Mouse (Mus musculus): ENCODE data around the gene Adarb1. TPM values are rescaled to one million over a fixed set of nuclear protein-coding genes. Genes with fewer than 3 reads are reported as not detected.

Gene Adarb1
- polyA plus RNA-seq, 1 experiment from 2014 or later = 20.6 TPM

- Histone ChIP-seq H3K36me3 (ENCODE audit: control insufficient read depth, insufficient read depth, low read length) (peaks cover 7% of the 10 kb centered on the region; the same call in 1 of the 2 replicates), H3K9me3 (ENCODE audit: control insufficient read depth, low read length) (no peaks in the 10 kb centered on the region), H3K4me1 (ENCODE audit: control insufficient read depth, insufficient read depth, low read depth, low read length) (peaks cover 13% of the 10 kb centered on the region), H3K27ac (ENCODE audit: low read depth, low read length) (peak within 1 kb of the TSS; percentile 93), H3K9ac (ENCODE audit: low read depth, low read length) (peak within 1 kb of the TSS; percentile 86), H3K4me2 (ENCODE audit: low read length) (peak within 1 kb of the TSS; percentile 89), H3K4me3 (ENCODE audit: low read length) (peak within 1 kb of the TSS; percentile 88), H3K27me3 (replicated peaks; ENCODE audit: control insufficient read depth, insufficient read depth, low read length) (no peaks in the 10 kb centered on the region)
- under 1% methylated on average over 67 of the region's 81 CpGs for WGBS
- ATAC-seq = peak; percentile 99
Observed at GRCm38 (mm10) chr10:77258704-77259621, 159.1 kb downstream of the Adarb1 start, which contains the start of gene Pofut2. Gene Pofut2 (plus strand): TSS chr10:77259218.

DNA sequence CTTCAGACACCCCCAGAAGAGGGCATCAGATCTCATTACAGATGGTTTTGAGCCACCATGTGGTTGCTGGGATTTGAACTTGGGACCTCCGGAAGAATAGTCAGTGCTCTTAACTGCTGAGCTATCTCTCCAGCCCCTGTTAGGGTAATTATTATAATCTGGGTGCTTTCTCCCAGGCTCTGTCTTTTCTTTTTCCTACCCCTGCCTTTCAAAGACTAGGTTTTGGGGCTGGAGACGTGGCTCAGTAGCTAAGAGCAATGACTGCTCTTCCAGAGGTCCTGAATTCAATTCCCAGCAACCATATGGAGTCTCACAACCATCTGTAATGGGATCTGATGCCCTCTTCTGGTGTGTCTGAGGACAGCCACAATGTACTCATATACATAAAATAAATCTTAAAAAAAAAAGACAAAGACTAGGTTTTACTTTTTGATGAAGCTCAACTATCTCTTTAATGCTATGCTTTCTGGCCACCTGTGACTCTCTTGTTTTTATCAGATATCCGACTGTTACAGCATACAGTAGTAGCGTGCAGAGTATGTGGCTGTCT, 160.0 kb downstream of the Adarb1 start:
- no peaks in the 10 kb centered on the region for H3K9me3 ChIP-seq (ENCODE audit: control insufficient read depth, low read length)
- no peak for ATAC-seq
- peak overlapping the region; percentile 74; the same call in 1 of the 2 replicates for H3K9ac ChIP-seq (ENCODE audit: low read depth, low read length)
- H3K4me1 ChIP-seq (ENCODE audit: control insufficient read depth, insufficient read depth, low read depth, low read length) = peaks cover 13% of the 10 kb centered on the region
- no peak overlapping the region for H3K27ac ChIP-seq (ENCODE audit: low read depth, low read length)
- peaks cover 7% of the 10 kb centered on the region; the same call in 1 of the 2 replicates for H3K36me3 ChIP-seq (ENCODE audit: control insufficient read depth, insufficient read depth, low read length)
- H3K4me3 ChIP-seq (ENCODE audit: low read length) = peak overlapping the region; percentile 88
- WGBS = 63% methylated on average over 4 of the region's 4 CpGs
- H3K4me2 ChIP-seq (ENCODE audit: low read length) = peak overlapping the region; percentile 89
- H3K27me3 ChIP-seq (replicated peaks; ENCODE audit: control insufficient read depth, insufficient read depth, low read length) = no peaks in the 10 kb centered on the region

- WGBS = 45% methylated on average over 3 of the region's 3 CpGs
- no peak overlapping the region for H3K9ac ChIP-seq (ENCODE audit: low read depth, low read length)
Observed at GRCm38 (mm10) chr10:77255676-77256075, 162.4 kb downstream of the Adarb1 start.

GRCm38 (mm10) chr10:77255231-77255630, 162.8 kb downstream of the Adarb1 start:
- ATAC-seq = no peak
- 57% methylated on average over 3 of the region's 3 CpGs for WGBS
- no peak overlapping the region for H3K27ac ChIP-seq (ENCODE audit: low read depth, low read length)

More at GRCm38 (mm10) chr10:77255676-77256075, 162.4 kb downstream of the Adarb1 start:
- Histone ChIP-seq H3K4me2 (ENCODE audit: low read length) (no peak overlapping the region), H3K27ac (ENCODE audit: low read depth, low read length) (no peak overlapping the region), H3K4me1 (ENCODE audit: control insufficient read depth, insufficient read depth, low read depth, low read length) (peaks cover 23% of the 10 kb centered on the region), H3K9me3 (ENCODE audit: control insufficient read depth, low read length) (no peaks in the 10 kb centered on the region), H3K36me3 (ENCODE audit: control insufficient read depth, insufficient read depth, low read length) (no peaks in the 10 kb centered on the region), H3K4me3 (ENCODE audit: low read length) (no peak overlapping the region), H3K27me3 (replicated peaks; ENCODE audit: control insufficient read depth, insufficient read depth, low read length) (no peaks in the 10 kb centered on the region)
- no peak for ATAC-seq

GRCm38 (mm10) chr10:77252790-77253189, 165.3 kb downstream of the Adarb1 start:
- H3K36me3 ChIP-seq (ENCODE audit: control insufficient read depth, insufficient read depth, low read length) = no peaks in the 10 kb centered on the region
- no peaks in the 10 kb centered on the region for H3K9me3 ChIP-seq (ENCODE audit: control insufficient read depth, low read length)
- H3K4me3 ChIP-seq (ENCODE audit: low read length) = no peak overlapping the region
- H3K27me3 ChIP-seq (replicated peaks; ENCODE audit: control insufficient read depth, insufficient read depth, low read length) = no peaks in the 10 kb centered on the region
- no peak overlapping the region for H3K27ac ChIP-seq (ENCODE audit: low read depth, low read length)
- H3K4me2 ChIP-seq (ENCODE audit: low read length) = no peak overlapping the region
- no peak overlapping the region for H3K9ac ChIP-seq (ENCODE audit: low read depth, low read length)
- peaks cover 13% of the 10 kb centered on the region for H3K4me1 ChIP-seq (ENCODE audit: control insufficient read depth, insufficient read depth, low read depth, low read length)
- peak; percentile 45 for ATAC-seq
- 0% methylated on average over 4 of the region's 4 CpGs for WGBS

More at GRCm38 (mm10) chr10:77255231-77255630, 162.8 kb downstream of the Adarb1 start:
- Histone ChIP-seq H3K4me1 (ENCODE audit: control insufficient read depth, insufficient read depth, low read depth, low read length) (peaks cover 19% of the 10 kb centered on the region), H3K4me3 (ENCODE audit: low read length) (no peak overlapping the region), H3K9ac (ENCODE audit: low read depth, low read length) (no peak overlapping the region), H3K9me3 (ENCODE audit: control insufficient read depth, low read length) (no peaks in the 10 kb centered on the region), H3K4me2 (ENCODE audit: low read length) (no peak overlapping the region), H3K36me3 (ENCODE audit: control insufficient read depth, insufficient read depth, low read length) (no peaks in the 10 kb centered on the region), H3K27me3 (replicated peaks; ENCODE audit: control insufficient read depth, insufficient read depth, low read length) (no peaks in the 10 kb centered on the region)

DNA sequence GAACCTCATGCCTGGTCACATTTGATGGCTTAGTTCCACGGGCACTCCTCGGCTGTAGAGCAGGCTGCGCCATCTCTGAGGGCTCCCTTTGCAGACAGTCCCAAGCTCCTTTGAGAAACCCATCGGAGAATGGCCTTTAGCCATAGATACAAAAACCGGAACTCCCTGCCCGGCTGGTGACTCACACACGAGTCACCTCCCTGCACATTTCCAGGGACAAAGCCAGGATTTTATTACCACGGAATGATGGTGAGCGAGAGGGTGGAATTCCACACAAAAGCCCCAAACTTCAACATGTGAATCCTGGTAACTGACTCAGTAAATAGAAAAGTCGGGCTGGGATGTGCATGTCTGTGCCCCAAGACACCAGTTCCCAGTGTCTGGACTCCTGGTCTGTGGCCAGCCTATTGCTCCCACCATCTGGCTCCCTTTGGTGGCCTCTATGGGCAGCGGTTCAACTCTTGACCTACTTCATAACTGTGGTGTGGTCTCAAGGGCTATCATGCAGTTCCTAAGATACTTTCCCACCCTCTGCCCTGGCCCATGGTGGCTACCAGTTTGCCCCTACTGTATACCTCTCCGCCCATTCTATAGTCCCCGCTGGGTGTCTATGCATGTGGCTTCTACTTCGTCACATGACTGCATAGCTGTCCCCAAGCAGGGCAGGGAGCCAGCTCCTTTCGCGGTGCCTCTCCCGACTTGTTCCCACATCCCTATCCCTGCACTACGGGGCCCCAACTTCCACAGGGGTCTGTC, 166.1 kb downstream of the Adarb1 start:
- Histone ChIP-seq H3K9me3 (ENCODE audit: control insufficient read depth, low read length) (no peaks in the 10 kb centered on the region), H3K27me3 (replicated peaks; ENCODE audit: control insufficient read depth, insufficient read depth, low read length) (no peaks in the 10 kb centered on the region), H3K36me3 (ENCODE audit: control insufficient read depth, insufficient read depth, low read length) (no peaks in the 10 kb centered on the region), H3K27ac (ENCODE audit: low read depth, low read length) (peak overlapping the region; percentile 34), H3K4me3 (ENCODE audit: low read length) (no peak overlapping the region), H3K4me2 (ENCODE audit: low read length) (no peak overlapping the region), H3K4me1 (ENCODE audit: control insufficient read depth, insufficient read depth, low read depth, low read length) (peaks cover 13% of the 10 kb centered on the region), H3K9ac (ENCODE audit: low read depth, low read length) (no peak overlapping the region)
- ATAC-seq = no peak
- WGBS = 65% methylated on average over 18 of the region's 18 CpGs

GRCm38 (mm10) chr10:77251223-77251783, 166.8 kb downstream of the Adarb1 start:
- 60% methylated on average over 18 of the region's 18 CpGs for WGBS
- ATAC-seq = no peak
- H3K27me3 ChIP-seq (replicated peaks; ENCODE audit: control insufficient read depth, insufficient read depth, low read length) = no peaks in the 10 kb centered on the region
- H3K4me2 ChIP-seq (ENCODE audit: low read length) = no peak overlapping the region
- no peaks in the 10 kb centered on the region for H3K9me3 ChIP-seq (ENCODE audit: control insufficient read depth, low read length)
- H3K27ac ChIP-seq (ENCODE audit: low read depth, low read length) = no peak overlapping the region; the same call in 1 of the 2 replicates
- H3K4me3 ChIP-seq (ENCODE audit: low read length) = no peak overlapping the region
- peak overlapping the region; percentile 13; the same call in 1 of the 2 replicates for H3K9ac ChIP-seq (ENCODE audit: low read depth, low read length)
- H3K36me3 ChIP-seq (ENCODE audit: control insufficient read depth, insufficient read depth, low read length) = no peaks in the 10 kb centered on the region
- peaks cover 13% of the 10 kb centered on the region for H3K4me1 ChIP-seq (ENCODE audit: control insufficient read depth, insufficient read depth, low read depth, low read length)

DNA sequence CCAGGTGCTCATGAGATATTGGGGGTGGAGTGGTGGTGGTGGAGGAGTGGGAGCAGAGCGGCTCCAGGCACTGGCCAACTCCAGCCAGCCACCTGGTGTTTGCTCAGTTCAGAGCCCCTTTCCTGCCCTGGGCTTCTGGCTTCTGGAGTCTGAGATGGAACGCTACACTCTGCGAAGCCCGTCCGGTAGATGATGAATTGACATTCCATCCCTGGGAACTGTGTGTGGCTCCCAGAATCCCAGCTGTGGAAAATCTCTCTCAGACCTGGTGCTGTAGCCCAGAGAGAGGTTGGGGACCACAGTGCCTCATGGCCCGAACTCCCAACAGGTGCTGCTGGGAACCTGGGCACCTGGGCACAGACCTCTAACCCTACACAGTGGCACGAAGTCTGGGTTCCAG, 170.4 kb downstream of the Adarb1 start:
- no peak overlapping the region for H3K4me2 ChIP-seq (ENCODE audit: low read length)
- no peaks in the 10 kb centered on the region for H3K27me3 ChIP-seq (replicated peaks; ENCODE audit: control insufficient read depth, insufficient read depth, low read length)
- peaks cover 10% of the 10 kb centered on the region for H3K4me1 ChIP-seq (ENCODE audit: control insufficient read depth, insufficient read depth, low read depth, low read length)
- no peaks in the 10 kb centered on the region for H3K36me3 ChIP-seq (ENCODE audit: control insufficient read depth, insufficient read depth, low read length)
- H3K4me3 ChIP-seq (ENCODE audit: low read length) = no peak overlapping the region
- H3K9ac ChIP-seq (ENCODE audit: low read depth, low read length) = no peak overlapping the region
- WGBS = 73% methylated on average over 7 of the region's 7 CpGs
- ATAC-seq = no peak
- no peaks in the 10 kb centered on the region for H3K9me3 ChIP-seq (ENCODE audit: control insufficient read depth, low read length)
- H3K27ac ChIP-seq (ENCODE audit: low read depth, low read length) = no peak overlapping the region

Measured in hindbrain, embryonic 16.5 days (tissue).